Mouse (Mus musculus): Measurements from ENCODE around the gene Dgkg.
A peak's percentile ranks its signal among the peaks of the same experiment; 100 is the strongest.

Dgkg gene

GRCm38 (mm10) chr16:22441317-22441716 is 215.7 kb downstream of the Dgkg start:
- DNase-seq (ENCODE audit: inconsistent age in 2 of 2, low spot score in 1 of 2) = peak in 1 of 2 experiments; percentile 64

- peak; percentile 75 to 89 for DNase-seq (ENCODE audit: inconsistent age in 2 of 2, low spot score in 1 of 2)
These were observed 216.8 kb downstream of the Dgkg start for GRCm38 (mm10) chr16:22440269-22440668.

GRCm38 (mm10) chr16:22439499-22440177 is 217.4 kb downstream of the Dgkg start, which contains the start of gene Etv5:
Gene Etv5, minus strand, starts transcription at chr16:22439719.
- DNase-seq (ENCODE audit: inconsistent age in 2 of 2, low spot score in 1 of 2) = peak; percentile 99 to 100

- DNase-seq (ENCODE audit: inconsistent age in 2 of 2, low spot score in 1 of 2) = peak; percentile 78 to 90
These were observed 218.3 kb downstream of the Dgkg start for GRCm38 (mm10) chr16:22438441-22439373.

- peak in 1 of 2 experiments; percentile 48 for DNase-seq (ENCODE audit: inconsistent age in 2 of 2, low spot score in 1 of 2)
These were observed 220.9 kb downstream of the Dgkg start for GRCm38 (mm10) chr16:22436106-22436505.

GRCm38 (mm10) chr16:22434530-22434929 is 222.5 kb downstream of the Dgkg start:
- DNase-seq (ENCODE audit: inconsistent age in 2 of 2, low spot score in 1 of 2) = peak; percentile 66 to 83

GRCm38 (mm10) chr16:22433944-22434343 is 223.1 kb downstream of the Dgkg start:
- no peak for DNase-seq (ENCODE audit: inconsistent age in 2 of 2, low spot score in 1 of 2)

- no peak for DNase-seq (ENCODE audit: inconsistent age in 2 of 2, low spot score in 1 of 2)
These were observed 225.2 kb downstream of the Dgkg start for GRCm38 (mm10) chr16:22431773-22432172.

GRCm38 (mm10) chr16:22431335-22431734 is 225.7 kb downstream of the Dgkg start:
- no peak for DNase-seq (ENCODE audit: inconsistent age in 2 of 2, low spot score in 1 of 2)

- DNase-seq (ENCODE audit: inconsistent age in 2 of 2, low spot score in 1 of 2) = peak; percentile 35 to 67
These were observed 226.6 kb downstream of the Dgkg start for GRCm38 (mm10) chr16:22430211-22430951.

- DNase-seq (ENCODE audit: inconsistent age in 2 of 2, low spot score in 1 of 2) = no peak
These were observed 227.6 kb downstream of the Dgkg start for GRCm38 (mm10) chr16:22429377-22429776.

- DNase-seq (ENCODE audit: inconsistent age in 2 of 2, low spot score in 1 of 2) = peak; percentile 53 to 85
These were observed 228.1 kb downstream of the Dgkg start for GRCm38 (mm10) chr16:22428853-22429341.

- no peak for DNase-seq (ENCODE audit: inconsistent age in 2 of 2, low spot score in 1 of 2)
These were observed 230.2 kb downstream of the Dgkg start for GRCm38 (mm10) chr16:22426866-22427265.

GRCm38 (mm10) chr16:22422256-22422655 is 234.8 kb downstream of the Dgkg start:
- no peak for DNase-seq (ENCODE audit: inconsistent age in 2 of 2, low spot score in 1 of 2)
